Mouse (Mus musculus): ENCODE measurements around the gene Kptn.

Gene Kptn

DNA sequence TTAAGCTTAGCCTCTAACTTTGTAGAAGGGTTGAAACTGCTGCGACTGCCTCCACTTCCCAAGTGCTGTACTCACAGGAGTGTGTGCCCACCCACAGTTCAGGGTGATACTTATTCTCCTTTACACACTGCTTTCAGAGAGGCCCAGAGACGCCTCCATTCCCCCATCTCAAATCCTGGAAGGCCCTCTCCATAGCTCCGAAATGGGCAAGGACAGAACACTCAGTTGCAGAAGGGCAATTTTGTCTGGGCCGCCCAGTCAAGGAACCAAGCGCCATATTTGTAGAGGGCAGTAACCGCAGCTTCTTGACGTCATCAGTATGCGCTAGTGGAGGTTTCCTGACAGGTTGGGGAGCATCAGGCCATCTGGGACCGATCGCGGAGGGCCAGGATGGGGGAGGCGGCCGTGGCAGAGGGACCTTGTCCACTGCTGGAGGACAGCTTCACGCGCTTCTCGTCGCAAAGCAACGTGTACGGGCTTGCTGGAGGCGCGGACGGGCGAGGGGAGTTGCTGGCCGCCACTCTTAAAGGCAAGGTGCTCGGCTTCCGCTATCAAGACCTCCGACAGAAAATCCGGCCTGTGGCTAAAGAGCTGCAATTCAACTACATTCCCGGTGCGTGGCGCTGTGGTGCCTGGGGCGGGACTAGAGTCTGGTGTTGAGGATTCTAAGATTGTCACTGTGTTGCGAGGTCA is at the start of gene Kptn:
Kptn (plus strand) TSS at position 327 of the 693 bp plus-strand sequence.
- DNase-seq = peak; percentile 88

DNA sequence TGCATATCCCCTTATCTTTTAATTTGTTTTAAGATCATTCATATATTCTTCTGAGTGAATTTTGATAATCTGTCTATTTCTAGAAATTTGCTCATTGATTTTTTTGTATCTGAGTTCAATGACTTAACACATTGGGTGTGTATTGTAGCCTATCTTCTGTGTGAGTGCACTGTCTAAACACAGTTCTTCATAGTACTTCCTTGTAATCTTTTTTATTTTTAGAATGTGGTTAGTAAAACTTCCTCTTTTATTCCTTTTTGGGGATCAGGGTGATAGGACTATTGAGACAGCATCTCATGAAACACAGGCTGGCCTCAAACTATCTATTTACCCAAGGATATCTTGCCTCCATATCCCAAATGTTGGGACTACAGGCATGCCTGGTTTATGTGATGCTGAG is 48.8 kb upstream of the Kptn start:
- no peak for DNase-seq

DNA sequence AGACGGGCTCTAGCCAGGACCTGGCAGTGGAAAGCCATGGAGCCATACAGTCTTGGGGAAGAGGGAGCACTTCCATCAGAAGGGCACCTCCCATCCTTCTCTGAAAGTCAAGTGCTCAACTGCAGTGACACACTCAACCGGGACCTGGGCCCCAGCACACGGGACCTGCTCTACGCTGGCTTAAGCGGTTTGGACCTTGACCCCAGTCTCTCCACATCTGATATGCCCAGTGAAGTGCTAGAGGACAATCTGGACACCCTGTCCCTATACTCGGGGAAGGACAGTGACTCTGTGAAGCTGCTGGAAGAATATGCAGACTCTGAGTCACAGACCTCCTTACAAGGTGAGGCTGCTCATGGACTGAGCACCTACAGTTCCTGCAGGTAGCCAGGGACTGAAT is 47.8 kb upstream of the Kptn start:
- DNase-seq = no peak

DNA sequence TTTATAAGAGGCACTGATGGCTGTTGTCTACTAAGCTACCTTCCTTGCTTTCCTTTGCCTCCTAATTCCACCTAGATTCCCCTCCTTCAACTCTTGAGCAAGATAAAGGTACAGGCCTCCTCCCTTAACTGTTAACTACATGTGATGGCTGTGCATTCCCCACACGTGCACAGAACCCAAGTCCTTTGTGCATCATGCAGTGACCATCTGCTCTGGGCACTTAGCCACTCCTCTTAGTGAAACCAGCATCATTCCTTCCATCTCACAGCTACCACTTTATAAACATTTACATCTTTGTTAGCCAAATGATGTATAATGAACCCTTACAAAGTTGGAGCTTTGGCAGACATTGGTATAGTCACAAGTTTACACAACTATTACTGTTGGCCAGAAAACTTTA is 39.7 kb upstream of the Kptn start:
- DNase-seq = no peak

DNA sequence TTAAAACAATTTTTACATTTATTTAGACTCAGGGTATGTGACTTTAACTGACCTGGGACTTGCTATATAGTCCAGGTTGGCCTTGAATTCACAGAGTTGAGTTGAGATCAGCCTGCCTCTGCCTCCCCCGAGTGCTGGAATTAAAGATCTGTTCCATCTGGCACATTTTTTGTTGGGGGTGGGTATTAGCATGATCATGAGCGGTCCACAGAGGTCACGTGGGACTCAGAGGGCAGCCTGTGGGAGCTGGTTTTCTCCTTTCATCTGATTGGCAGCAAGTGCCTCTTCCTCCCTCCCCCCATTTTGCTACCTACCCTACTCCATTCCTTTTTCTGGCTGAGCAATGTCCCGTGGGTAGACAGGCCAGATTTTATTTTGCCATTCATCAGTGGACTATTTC is 39.1 kb upstream of the Kptn start:
- no peak for DNase-seq

DNA sequence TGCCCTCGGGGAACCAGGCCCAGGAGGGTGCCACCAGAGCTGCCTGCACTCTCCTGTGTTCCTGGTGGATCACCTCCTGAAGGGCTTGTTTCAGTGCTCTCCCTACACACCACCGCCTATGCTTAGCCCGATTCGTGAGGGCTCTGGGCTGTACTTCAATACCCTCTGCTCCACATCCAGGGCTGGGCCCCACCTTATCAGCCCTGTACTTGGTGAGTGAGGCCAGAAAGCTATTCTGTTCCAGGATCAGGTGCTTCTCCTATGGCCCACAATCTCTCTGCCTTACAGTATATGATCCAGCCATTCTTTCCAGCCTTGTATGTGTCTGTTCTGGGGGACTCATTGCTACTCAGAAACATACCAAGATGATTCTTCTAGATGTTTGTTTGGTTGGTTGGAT is 36.3 kb upstream of the Kptn start:
- DNase-seq = no peak

DNA sequence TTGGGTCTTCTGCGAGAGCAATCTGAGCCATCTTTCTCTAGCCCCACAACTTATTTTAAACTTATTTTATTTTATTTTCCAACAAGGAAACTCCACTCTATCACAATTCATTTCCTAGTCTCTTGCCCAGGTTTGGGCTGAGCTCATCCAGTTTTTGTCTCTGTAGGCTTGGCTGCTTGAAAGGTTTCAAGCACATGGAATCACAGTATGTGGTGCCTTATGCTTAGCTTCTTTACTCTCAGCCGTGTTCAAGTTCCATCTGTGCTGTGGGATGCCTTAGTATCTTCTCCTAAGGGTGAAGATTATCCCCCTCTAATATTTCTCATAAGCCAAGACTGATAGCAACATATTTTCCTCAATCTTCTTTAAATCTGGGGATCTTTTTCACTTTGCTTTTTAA is 32.1 kb upstream of the Kptn start:
- DNase-seq = no peak

DNA sequence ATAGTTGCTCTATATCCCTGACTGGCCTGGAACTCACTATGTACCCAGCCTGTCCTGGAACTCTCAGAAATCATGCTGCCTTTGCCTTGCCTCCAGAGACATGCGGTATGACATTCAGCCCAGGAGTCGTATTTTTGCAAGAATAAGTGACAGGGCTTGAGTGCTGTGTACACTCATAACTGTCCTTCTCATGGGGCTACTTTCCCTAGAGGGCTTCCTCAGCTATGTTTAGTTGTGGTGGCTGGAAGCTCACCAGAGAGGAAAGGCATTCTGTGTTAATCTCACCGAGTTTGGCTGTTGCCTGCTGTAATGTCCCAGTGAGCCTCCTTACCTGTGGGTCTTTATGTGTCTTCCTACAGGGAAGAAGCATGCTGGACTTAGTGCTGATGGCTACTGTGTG is 25.1 kb upstream of the Kptn start:
- DNase-seq = no peak

DNA sequence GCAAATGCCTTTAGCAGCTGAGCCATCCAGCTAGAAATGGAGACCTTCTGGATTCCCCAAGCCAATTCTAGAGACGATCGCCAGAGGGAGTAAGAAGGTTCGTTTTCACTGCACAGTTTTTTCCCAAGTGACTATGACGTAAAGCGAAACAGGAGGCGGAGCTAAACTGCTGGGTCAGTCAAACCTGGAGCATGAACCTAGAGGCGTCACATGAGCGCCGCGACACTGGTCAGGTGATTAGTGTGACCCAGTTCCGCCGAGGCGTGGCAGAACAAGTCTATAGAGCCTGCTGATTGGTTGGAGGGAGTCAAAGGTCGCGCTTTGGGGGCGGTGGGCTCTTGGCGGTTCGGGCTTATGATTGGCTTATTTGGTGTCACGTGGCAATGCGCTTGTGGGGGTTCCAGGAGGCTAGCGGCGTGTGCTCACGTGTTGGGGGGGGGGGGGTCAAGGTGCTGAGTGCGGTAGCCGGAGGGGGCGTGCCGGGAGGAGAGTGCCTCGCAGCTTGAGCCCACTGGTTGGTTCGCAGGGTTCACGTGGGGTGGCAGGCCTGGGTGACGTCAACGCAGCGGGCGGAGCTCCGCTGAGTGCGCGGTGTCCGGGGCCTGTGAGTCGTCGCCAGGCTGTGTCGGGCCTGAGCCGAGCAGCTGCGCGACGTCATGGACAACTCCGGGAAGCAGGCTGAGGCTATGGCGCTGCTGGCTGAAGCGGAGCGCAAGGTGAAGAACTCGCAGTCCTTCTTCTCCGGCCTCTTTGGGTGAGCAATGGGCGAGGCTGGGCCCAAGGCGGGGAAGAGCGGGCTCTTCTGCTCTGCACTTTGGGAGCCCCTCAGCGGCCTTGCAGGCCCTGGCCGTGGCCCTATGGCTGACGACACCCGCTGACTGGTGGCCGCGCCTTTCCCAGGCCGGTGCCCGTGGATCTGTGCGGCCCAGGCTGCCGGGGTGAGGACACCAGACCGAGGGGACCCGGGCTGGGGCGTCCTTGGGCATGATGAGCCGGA is 21.4 kb upstream of the Kptn start, which contains the start of gene Napa:
Napa (plus strand) TSS at position 438 of the 997 bp plus-strand sequence.
- DNase-seq = peak; percentile 98

DNA sequence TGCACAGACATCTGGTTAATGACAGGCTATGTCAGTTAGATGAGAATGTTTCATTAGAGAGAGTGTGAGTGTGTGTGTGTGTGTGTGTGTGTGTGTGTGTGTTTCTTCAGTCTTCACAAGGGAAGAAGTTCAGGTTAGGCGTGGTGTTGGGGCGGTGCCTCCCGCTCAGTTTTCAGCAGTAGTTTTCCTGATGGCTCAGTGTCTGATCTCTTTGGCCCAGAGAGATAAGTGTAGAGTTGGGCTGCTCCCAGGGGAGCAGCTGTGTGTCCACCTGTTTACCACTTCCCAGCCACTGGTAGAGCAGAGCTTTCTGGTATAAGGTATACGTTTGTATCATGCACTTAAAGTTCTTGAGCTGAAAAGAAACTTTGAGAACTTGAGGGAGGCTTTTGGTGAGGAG is 19.8 kb upstream of the Kptn start:
- DNase-seq = peak; percentile 84

DNA sequence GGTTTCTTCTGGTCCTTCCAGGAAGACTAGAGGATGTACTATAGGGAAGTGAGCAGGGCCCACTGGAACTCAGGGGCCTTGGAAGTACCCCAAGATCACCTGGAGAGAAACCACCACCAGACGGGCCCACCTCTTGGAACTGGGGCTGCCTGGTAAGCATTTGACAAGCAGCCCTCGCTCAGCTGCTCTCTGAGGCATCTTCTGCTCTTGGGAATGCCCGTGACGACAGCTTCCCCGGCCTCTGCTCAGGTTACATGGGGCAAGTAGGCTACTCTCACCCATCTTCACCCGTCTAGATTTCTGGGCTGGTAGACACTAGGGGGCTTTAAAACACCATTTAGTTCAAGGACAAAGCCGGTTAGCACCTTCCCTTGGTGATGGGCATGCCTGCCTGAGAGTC is 18.6 kb upstream of the Kptn start:
- DNase-seq = no peak

DNA sequence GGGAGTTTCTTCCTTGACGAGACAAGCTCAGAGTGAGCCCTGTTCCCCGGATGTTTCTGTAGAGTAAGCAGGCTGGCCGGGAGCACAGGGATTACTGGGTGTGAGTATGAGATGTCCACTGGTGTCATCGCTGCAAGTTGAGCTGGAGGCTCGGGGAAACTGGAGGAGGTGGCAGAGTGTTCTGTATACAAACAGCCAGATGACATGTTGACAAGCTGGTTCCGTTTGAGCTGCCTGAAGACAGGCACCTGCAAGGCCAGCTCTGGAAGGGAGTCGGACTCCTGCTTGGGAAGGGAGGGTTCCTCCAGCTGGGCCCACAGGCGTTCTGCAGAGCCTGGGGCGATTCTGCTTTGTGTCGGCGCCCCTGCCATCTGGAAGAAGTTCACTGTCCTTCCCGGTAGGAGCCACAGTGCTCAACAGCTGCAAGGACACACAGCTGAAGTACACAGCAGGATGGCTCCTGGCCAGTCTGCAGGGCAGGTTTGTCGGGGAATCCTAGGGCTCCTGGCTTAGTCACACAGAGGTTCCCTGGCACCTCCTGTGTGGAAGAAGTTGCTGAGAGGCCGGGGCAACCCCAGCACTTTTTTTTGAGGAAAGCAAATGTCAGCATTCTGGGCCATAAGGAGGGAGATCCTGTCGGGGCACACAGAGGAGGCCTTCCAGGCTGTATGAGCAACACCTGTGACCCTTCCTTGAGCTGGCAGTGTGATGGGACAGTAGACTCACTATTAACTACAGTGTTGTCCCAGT is 17.8 kb upstream of the Kptn start:
- no peak for DNase-seq

DNA sequence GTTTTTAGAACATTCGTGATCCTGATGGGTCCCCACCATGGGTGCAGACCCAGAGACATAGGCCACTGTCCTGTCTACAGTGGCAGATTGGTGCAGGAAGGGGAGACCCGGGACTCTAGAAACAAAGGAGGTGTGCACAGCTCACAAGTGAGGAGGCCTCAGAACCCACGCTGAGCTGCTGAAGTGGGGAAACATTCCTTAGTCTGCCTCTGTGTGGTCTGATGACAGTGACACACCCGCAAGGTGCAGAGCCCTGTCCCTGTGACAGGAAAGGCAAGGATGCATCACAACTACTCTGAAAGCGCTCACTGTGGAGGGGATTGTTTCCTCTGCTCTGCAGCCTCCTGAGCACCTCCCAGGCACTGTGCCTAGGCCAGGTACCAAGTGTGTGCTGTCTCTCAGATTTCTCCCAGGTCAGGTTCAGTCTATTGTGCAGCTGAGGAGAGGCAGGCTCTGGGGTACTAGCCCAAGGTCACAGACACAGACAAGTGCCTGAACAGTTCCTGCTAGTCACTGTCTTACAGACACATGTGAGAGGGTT is 16.9 kb upstream of the Kptn start:
- DNase-seq = no peak

DNA sequence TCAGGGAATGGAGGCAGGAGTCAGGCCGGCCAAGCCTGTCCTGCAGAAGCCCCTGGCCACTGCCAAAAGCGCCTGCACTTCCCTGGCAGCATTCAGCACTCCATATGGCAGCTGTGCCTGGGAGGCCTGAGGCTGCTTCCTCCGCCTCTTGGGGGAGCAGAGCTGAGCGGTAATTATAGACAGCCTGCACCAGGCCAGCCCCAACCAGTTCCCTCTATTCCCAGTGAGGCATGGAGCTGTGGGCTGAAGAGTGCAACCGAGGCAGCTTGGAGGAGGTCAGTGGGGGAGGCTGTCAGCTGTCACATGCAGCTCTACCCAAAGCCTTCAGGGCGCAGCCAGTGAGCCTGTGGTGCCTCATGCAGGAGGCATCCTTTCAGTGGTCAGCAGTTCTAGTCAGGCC is 15.9 kb upstream of the Kptn start:
- no peak for DNase-seq

DNA sequence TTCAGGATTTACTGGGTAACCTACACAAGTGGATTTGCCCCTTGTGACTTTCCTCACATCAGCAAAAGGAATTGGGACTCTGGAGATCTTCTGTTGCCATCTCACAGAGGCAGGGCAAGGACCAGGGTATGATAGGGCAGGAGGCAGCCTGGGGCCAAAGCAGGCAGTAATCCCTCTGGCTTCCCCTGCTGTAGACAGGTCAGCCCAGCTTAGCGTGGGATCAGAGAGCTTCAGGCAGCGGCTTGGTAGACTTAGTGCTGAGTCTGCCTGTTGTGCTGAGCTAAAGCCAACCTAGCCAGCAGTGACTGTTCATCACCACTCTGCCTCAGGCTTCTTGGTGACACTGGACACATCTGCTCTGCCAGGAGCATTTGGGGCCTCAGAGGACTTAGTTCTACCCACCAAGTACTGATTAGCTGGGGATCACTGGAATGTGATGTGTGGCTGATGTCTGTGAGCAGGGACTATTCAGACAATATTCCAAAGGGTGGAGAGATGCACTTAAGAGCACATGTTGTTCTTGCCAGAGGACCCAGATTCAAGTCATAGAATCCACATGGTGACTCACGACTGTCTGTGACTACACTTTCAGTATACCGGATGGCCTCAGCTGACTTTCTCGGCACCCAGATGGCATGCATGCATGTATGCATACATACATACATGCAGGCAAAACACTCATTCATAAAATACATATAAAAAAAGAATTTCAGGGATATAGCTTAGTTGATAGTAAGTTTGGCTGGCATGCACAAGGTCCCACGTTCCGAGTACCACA is 14.9 kb upstream of the Kptn start:
- DNase-seq = no peak

DNA sequence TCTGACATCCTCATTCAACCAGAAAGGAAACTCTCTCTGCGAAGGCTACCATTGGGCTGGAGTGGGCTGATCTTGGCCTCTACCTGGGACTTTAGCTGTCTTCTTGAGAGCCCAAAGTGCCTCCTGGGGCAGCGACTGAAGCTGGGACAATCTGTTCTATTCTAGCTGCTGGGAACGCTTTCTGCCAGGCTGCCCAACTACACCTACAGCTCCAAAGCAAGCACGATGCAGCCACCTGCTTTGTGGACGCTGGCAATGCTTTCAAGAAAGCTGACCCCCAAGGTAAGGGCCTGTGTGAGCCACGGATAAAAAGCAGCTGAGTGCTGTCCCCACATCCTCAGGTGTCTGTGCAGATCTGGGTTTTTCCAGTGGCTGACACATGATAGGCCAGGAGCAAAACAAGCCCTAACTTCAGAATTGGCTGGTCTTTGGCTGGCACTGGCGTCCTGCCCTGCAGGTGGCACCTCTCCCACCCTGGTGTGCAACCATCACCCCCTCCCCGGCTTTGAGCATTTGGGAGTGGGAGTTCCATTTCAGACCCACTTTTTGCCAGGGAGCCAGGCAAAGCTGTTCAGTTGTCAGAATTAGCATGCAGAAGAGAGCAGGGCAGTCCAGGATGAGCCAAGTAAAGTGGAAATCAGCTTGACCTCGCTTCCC is 10.7 kb upstream of the Kptn start:
- DNase-seq = no peak

DNA sequence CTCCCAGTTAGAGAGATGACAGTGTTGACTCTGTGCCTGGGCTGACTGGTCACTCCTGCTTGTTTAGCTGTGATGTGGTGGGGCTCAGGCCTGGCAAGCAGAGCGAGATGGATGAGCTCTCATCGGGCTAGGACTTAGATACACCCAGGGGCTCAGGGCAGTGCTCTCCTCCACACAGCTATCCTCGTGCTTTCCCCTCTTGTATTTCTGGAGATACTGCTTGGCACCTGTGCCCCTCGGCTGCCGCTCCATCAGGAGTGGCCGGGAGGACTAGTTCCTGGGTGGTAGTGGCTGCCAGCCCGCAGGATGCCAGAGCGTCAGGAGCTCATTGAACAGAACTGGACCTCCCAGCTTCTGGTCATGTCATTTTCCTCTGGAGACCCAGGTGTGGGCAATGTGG is 9.5 kb upstream of the Kptn start:
- no peak for DNase-seq

DNA sequence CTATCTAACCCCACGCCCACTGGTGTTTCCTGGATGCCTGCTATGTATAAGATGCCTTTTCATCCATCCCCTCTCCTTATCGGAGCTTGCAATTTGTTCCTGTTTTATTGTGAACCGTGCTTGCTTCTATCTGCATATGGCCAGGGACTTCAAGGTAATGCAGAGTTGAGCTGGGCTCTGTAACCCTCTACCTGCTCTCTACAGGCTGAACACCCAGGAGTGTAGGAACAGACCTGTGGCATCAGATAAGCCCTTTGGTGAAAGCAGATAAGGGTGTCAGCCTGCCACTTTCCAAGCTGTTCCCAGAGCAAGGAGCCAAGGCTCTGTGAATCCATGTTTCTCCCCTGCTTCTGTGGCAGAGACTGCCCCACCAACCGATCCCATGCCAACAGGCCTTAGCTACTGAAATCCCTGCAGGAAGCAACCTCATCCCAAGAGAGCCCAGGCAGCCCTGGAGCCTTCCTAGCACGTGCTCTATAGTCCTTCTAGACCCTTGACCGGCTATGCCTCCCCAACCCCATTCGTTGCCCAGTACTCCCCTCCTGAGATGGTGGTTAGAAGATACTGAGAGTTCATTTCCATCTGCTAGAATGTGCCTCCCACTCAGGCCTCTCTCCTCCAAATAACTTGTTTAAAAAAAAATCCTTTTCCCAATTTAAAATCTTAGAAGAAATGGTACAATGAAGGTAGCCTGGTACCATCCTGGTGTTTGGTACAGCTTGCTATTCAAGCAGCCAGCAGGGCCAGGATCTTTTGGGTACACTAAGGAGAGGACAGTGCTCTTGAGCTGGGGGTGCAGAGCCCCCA is 8.2 kb upstream of the Kptn start:
- no peak for DNase-seq

DNA sequence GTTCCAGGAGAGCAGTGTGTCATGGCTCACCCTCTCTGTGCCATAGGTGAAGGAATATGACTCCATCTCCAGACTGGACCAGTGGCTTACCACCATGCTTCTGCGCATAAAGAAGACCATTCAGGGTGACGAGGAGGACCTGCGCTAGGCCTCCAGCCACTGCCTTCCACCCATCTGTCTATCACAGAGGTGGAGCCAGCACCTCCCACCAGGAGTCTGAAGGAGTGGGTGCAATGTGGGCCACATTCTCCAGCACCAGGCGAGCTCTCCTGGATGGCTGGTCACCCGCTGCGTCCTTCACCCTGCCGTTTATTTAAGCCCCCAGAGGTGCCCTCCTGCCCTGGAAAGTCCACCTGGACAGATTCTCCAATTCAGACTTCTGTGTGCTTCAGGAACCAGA is 3.3 kb upstream of the Kptn start:
- no peak for DNase-seq

DNA sequence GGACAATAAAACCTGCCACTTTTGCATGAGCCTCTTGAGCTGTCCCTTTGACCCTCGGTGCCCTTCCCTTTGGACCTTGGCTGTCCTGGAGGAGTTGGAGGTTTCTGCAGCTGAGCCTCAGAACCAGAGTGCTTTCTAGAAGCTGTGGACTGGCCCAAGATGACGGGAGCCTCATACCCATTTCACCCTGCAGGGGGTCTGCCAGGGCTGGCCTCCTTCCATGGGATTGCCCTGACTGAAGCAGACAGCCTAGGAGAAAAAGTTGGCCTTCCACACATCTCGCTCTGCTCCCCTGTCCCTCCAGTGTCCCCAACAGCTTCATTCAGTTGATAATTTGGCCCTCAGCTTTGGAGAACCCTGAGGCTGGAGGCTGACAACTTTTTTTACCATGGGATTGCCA is 2.6 kb upstream of the Kptn start:
- no peak for DNase-seq

DNA sequence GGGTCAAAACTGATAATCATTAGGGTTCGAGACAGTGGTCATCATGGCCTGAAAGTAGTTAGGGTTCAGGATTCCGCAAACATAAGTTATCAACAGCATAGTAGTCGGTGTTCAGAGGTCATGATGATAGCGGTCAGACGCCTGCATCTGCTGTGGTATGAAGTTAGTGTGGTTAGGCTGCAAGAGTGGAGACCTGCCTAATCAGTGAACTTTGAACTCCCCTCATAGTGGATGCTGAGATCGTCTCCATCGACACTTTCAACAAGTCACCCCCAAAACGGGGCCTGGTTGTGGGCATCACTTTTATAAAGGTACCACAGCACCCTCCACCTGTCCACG is 536 bp downstream of the Kptn start:
- DNase-seq = no peak

Data from liver (tissue).